Mouse (Mus musculus) lung, postnatal 0 days (tissue): ENCODE results near the gene Slc16a11.

Experiments used
- CTCF ChIP-seq: IDR thresholded peaks from 2 replicates; pipeline ENCODE4 v1.5.1; 2016; ENCODE audit warnings: antibody characterized with exemption, mild to moderate bottlenecking
- EP300 ChIP-seq: IDR thresholded peaks from 2 replicates; pipeline ENCODE4 v1.6.1; 2016; ENCODE audit warnings: antibody characterized with exemption, mild to moderate bottlenecking, control low read depth

DNA sequence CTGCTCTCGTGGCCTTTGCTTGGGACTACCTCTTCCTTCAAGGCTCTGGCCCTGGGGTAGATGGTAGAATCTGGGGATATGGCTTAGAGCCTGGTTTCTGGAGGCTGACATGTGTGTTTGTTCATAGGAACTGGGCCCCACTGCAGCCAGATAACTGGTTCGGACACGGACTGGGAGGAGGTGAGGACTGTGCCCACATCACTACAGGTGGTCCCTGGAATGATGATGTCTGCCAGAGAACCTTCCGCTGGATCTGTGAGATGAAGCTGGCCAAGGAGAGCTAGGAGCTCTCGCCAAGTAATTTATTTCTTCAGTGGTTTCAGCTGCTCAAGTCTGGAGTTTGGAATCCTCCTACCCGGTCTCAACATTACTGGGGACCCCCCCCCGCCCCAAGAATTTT lies 42.3 kb upstream of the Slc16a11 start:
- TF ChIP-seq CTCF (no peak), EP300 (no peak)
